In genomic region chr1:91758600-91759515, GRCm38 (mm10) we compare ENCODE assay signal across 14 mouse cellular contexts. TPM values are rescaled to one million over a fixed set of nuclear protein-coding genes. Genes with fewer than 3 reads are reported as not detected.
A peak's percentile ranks its signal among the peaks of the same experiment; 100 is the strongest.
DNase-seq lines count a peak whose midpoint lies in the region; ATAC-seq and TF ChIP-seq lines count a peak whose summit lies in the region.
"Had no signal": no experiment of that assay in that cellular context is flagged by ENCODE, and none has a peak within 500 bp of the region (broad histone marks: within the 10 kb centered on the region; RNA-seq: fewer than 3 reads in every experiment).

No protein-coding gene starts in this region.

- peak overlapping the region; percentile 26; the same call in 1 of the 2 replicates for H3K9ac ChIP-seq in lung, embryonic 16.5 days (ENCODE audit: low read length)
- 0 out of 2 replicates have a peak overlapping the region, but pooled peaks have one; percentile 4 for H3K9ac ChIP-seq in forebrain, embryonic 15.5 days (replicated peaks)
- H3K9ac ChIP-seq in limb, embryonic 14.5 days (ENCODE audit: low read depth, low read length, severe bottlenecking): 0 out of 2 replicates have a peak overlapping the region, but pooled peaks have one; percentile 12
- H3K9ac ChIP-seq in kidney, embryonic 16.5 days (replicated peaks; ENCODE audit: low read length): no peak overlapping the region
- H3K9ac ChIP-seq: kidney, embryonic 15.5 days had no signal

- peaks cover 40% of the 10 kb centered on the region for H3K4me1 ChIP-seq in lung, embryonic 16.5 days (replicated peaks; ENCODE audit: control insufficient read depth, insufficient read depth, low read length)
- peaks cover 32% of the 10 kb centered on the region for H3K4me1 ChIP-seq in forebrain, embryonic 15.5 days
- peaks cover 61% of the 10 kb centered on the region for H3K4me1 ChIP-seq in limb, embryonic 14.5 days (ENCODE audit: control insufficient read depth, insufficient read depth, low read length)
- peaks cover 10% of the 10 kb centered on the region; the same call in 1 of the 2 replicates for H3K4me1 ChIP-seq in kidney, embryonic 16.5 days (ENCODE audit: insufficient read depth, low read length)

- H3K4me2 ChIP-seq in lung, embryonic 16.5 days (ENCODE audit: low read depth, low read length): peak overlapping the region; percentile 22; the same call in 1 of the 2 replicates
- no peak overlapping the region for H3K4me2 ChIP-seq in forebrain, embryonic 15.5 days (replicated peaks)
- H3K4me2 ChIP-seq in limb, embryonic 14.5 days (replicated peaks; ENCODE audit: low read depth, low read length, severe bottlenecking): no peak overlapping the region
- no peak overlapping the region for H3K4me2 ChIP-seq in kidney, embryonic 16.5 days (replicated peaks; ENCODE audit: low read depth, low read length)
- H3K4me2 ChIP-seq: kidney, embryonic 15.5 days had no signal

- no peaks in the 10 kb centered on the region for H3K9me3 ChIP-seq in lung, embryonic 16.5 days (ENCODE audit: control insufficient read depth, low read length)
- H3K9me3 ChIP-seq in forebrain, embryonic 15.5 days: no peaks in the 10 kb centered on the region
- H3K9me3 ChIP-seq in limb, embryonic 14.5 days (ENCODE audit: control insufficient read depth, low read length): no peaks in the 10 kb centered on the region
- no peaks in the 10 kb centered on the region for H3K9me3 ChIP-seq in kidney, embryonic 16.5 days (ENCODE audit: low read length)
- H3K9me3 ChIP-seq: kidney, embryonic 15.5 days had no signal

- ATAC-seq in lung, embryonic 16.5 days (ENCODE audit: low read depth): no peak
- ATAC-seq in forebrain, embryonic 15.5 days (replicated peaks): 0 out of 2 replicates have a peak, but pooled peaks have one; percentile 14
- ATAC-seq in limb, embryonic 14.5 days (ENCODE audit: low FRiP score, low read depth): no peak
- no peak for ATAC-seq in kidney, embryonic 16.5 days (ENCODE audit: low FRiP score, low TSS enrichment)
- ATAC-seq: Patski had no signal

- no peak for DNase-seq in lung, postnatal 10 days
- no peak for DNase-seq in limb, embryonic 14.5 days (ENCODE audit: low spot score)
- DNase-seq in retina, embryonic 14.5 days (ENCODE audit: low spot score): peak; percentile 67
- no peak for DNase-seq in kidney, adult 9 months
- no peak for DNase-seq in right cerebral cortex, postnatal 14 days
- DNase-seq: heart, postnatal 36 days; lung, postnatal 14 days had no signal

- H3K4me3 ChIP-seq in lung, embryonic 16.5 days (ENCODE audit: low read length): no peak overlapping the region
- no peak overlapping the region for H3K4me3 ChIP-seq in forebrain, embryonic 15.5 days
- no peak overlapping the region for H3K4me3 ChIP-seq in limb, embryonic 14.5 days (replicated peaks; ENCODE audit: low read length)
- no peak overlapping the region for H3K4me3 ChIP-seq in kidney, embryonic 16.5 days (ENCODE audit: low read length)
- H3K4me3 ChIP-seq: kidney, embryonic 15.5 days; left cerebral cortex, adult 2 months; myocyte had no signal

- H3K27me3 ChIP-seq in lung, embryonic 16.5 days (ENCODE audit: control insufficient read depth, insufficient read depth, low read depth, low read length): no peaks in the 10 kb centered on the region; the same call in 1 of the 2 replicates
- H3K27me3 ChIP-seq in forebrain, embryonic 15.5 days: no peaks in the 10 kb centered on the region
- no peaks in the 10 kb centered on the region for H3K27me3 ChIP-seq in limb, embryonic 14.5 days (ENCODE audit: control insufficient read depth, insufficient read depth, low read length)
- H3K27me3 ChIP-seq in kidney, embryonic 16.5 days (ENCODE audit: insufficient read depth, low read length): peaks cover 52% of the 10 kb centered on the region

- WGBS in lung, embryonic 16.5 days: 33% methylated on average over 12 of the region's 12 CpGs
- 10% methylated on average over 12 of the region's 12 CpGs for WGBS in forebrain, embryonic 15.5 days
- 33% methylated on average over 12 of the region's 12 CpGs for WGBS in limb, embryonic 14.5 days
- 26% methylated on average over 12 of the region's 12 CpGs for WGBS in kidney, embryonic 16.5 days

- no peaks in the 10 kb centered on the region for H3K36me3 ChIP-seq in lung, embryonic 16.5 days (ENCODE audit: control insufficient read depth, insufficient read depth, low read length)
- no peaks in the 10 kb centered on the region for H3K36me3 ChIP-seq in forebrain, embryonic 15.5 days
- no peaks in the 10 kb centered on the region for H3K36me3 ChIP-seq in limb, embryonic 14.5 days (ENCODE audit: control insufficient read depth, insufficient read depth, low read length)
- no peaks in the 10 kb centered on the region for H3K36me3 ChIP-seq in kidney, embryonic 16.5 days (ENCODE audit: insufficient read depth, low read length)
- H3K36me3 ChIP-seq: kidney, embryonic 15.5 days had no signal

- no peak for TF ChIP-seq POLR2A in limb, embryonic 14.5 days (IDR thresholded peaks at IDR 0.05; ENCODE audit: borderline replicate concordance, extremely low read depth, insufficient read depth, insufficient read length)

- H3K27ac ChIP-seq in lung, embryonic 16.5 days (ENCODE audit: low read length): peak overlapping the region; percentile 43; the same call in 1 of the 2 replicates
- H3K27ac ChIP-seq in forebrain, embryonic 15.5 days (replicated peaks): 0 out of 2 replicates have a peak overlapping the region, but pooled peaks have one; percentile 11
- H3K27ac ChIP-seq in limb, embryonic 14.5 days (replicated peaks; ENCODE audit: low read depth, low read length): 0 out of 2 replicates have a peak overlapping the region, but pooled peaks have one; percentile 19
- H3K27ac ChIP-seq in kidney, embryonic 16.5 days (ENCODE audit: low read length): no peak overlapping the region
- H3K27ac ChIP-seq: kidney, embryonic 15.5 days; left cerebral cortex, adult 2 months had no signal

RNA-seq across cellular contexts. Expression of gene Twist2, which starts 42.4 kb away (rescaled TPM):
- 6.8 and 7.2 TPM in 2 replicates for polyA plus RNA-seq in lung, embryonic 16.5 days (2015; fragmentation: Nextera tagmentation; extraction: Ambion mirVana)
- polyA plus RNA-seq in forebrain, embryonic 15.5 days (2015; fragmentation: Nextera tagmentation; extraction: Ambion mirVana): 0.29 and 0.86 TPM in 2 replicates
- polyA plus RNA-seq in limb, embryonic 14.5 days (2012; rRNA removed): 240 and 337 TPM in 2 replicates
- polyA plus RNA-seq in limb, embryonic 14.5 days (2014; fragmentation: Nextera tagmentation; extraction: Ambion mirVana): 80.8 and 81.8 TPM in 2 replicates
- polyA plus RNA-seq in kidney, embryonic 16.5 days (2015; fragmentation: Nextera tagmentation; extraction: Ambion mirVana): 8.3 TPM in 2 replicates
